Mouse (Mus musculus) mouse embryonic stem cell (cell line): ENCODE data around the gene B4gat1.
"Not testable (repeated sequence)": the region's sequence is repeated elsewhere in the genome, so short reads cannot be mapped to it uniquely, and the experiment has no call there.

Source experiments
- in situ Hi-C, 2 experiments: fragments of 300-500 bp; cut with MboI; formaldehyde crosslinking; loops; 1 replicate in 1 of 2; 3 replicates in 1 of 2; pipeline ENCODE4 v1.14.3; 2019 to 2020; ENCODE audit warnings: low sequenced_read_pairs in 2 of 2, low pct_unique_long_range_greater_than_20kb in 1 of 2, mixed read lengths in 1 of 2; ENCODE audit not compliant: unreplicated experiment in 1 of 2

The B4gat1 gene

GRCm38 (mm10) chr19:5038709-5039156, at the start of gene B4gat1, which contains the start of gene AC124502.3:
TSS of gene B4gat1 (plus strand) at chr19:5038826.
TSS of gene AC124502.3 (plus strand) at chr19:5038891.
- in situ Hi-C loops = no loop called here

GRCm38 (mm10) chr19:4989013-4989412, 49.6 kb upstream of the B4gat1 start:
- in situ Hi-C loops = loop anchor here in 1 of 2 experiments (25.0 kb wide), 2 partner anchors 352 to 502 kb away; partner anchors contain the start of genes 2010003K11Rik, Rce1 and Syt12

GRCm38 (mm10) chr19:4989434-4990255, 49.0 kb upstream of the B4gat1 start:
- in situ Hi-C loops = loop anchor here in 1 of 2 experiments (25.0 kb wide), 2 partner anchors 352 to 502 kb away; partner anchors contain the start of genes 2010003K11Rik, Rce1 and Syt12

GRCm38 (mm10) chr19:4990256-4990625, 48.4 kb upstream of the B4gat1 start, which contains the start of gene Npas4:
TSS of gene Npas4 (minus strand) at chr19:4990316.
- in situ Hi-C loops = loop anchor here in 1 of 2 experiments (25.0 kb wide), 2 partner anchors 353 to 503 kb away; partner anchors contain the start of genes 2010003K11Rik, Rce1 and Syt12

- in situ Hi-C loops = loop anchor here in 1 of 2 experiments (25.0 kb wide), 2 partner anchors 353 to 503 kb away; partner anchors contain the start of genes 2010003K11Rik, Rce1 and Syt12
Measured at GRCm38 (mm10) chr19:4990716-4991115, 47.9 kb upstream of the B4gat1 start.

- in situ Hi-C loops = loop anchor here in 1 of 2 experiments (25.0 kb wide), 2 partner anchors 355 to 505 kb away; partner anchors contain the start of genes 2010003K11Rik, Rce1 and Syt12
Measured at GRCm38 (mm10) chr19:4992371-4992770, 46.3 kb upstream of the B4gat1 start.

GRCm38 (mm10) chr19:4992904-4993303, 45.7 kb upstream of the B4gat1 start:
- in situ Hi-C loops = loop anchor here in 1 of 2 experiments (25.0 kb wide), 2 partner anchors 356 to 506 kb away; partner anchors contain the start of genes 2010003K11Rik, Rce1 and Syt12

GRCm38 (mm10) chr19:4994043-4994442, 44.6 kb upstream of the B4gat1 start:
- in situ Hi-C loops = loop anchor here in 1 of 2 experiments (25.0 kb wide), 2 partner anchors 357 to 507 kb away; partner anchors contain the start of genes 2010003K11Rik, Rce1 and Syt12

- in situ Hi-C loops = loop anchor here in 1 of 2 experiments (25.0 kb wide), 2 partner anchors 362 to 512 kb away; partner anchors contain the start of genes 2010003K11Rik, Rce1 and Syt12
Measured at GRCm38 (mm10) chr19:4999445-5000140, 39.0 kb upstream of the B4gat1 start.

GRCm38 (mm10) chr19:5001666-5002406, 36.8 kb upstream of the B4gat1 start:
- in situ Hi-C loops = no loop called here

- in situ Hi-C loops = not testable (repeated sequence)
Measured at GRCm38 (mm10) chr19:5003644-5004043, 35.0 kb upstream of the B4gat1 start.

GRCm38 (mm10) chr19:5004925-5005324, 33.7 kb upstream of the B4gat1 start:
- in situ Hi-C loops = no loop called here

GRCm38 (mm10) chr19:5013138-5013537, 25.5 kb upstream of the B4gat1 start:
- in situ Hi-C loops = no loop called here

- in situ Hi-C loops = no loop called here
Measured at GRCm38 (mm10) chr19:5014961-5015398, 23.6 kb upstream of the B4gat1 start.

- in situ Hi-C loops = no loop called here
Measured at GRCm38 (mm10) chr19:5016221-5016742, 22.3 kb upstream of the B4gat1 start.

GRCm38 (mm10) chr19:5016782-5017181, 21.8 kb upstream of the B4gat1 start:
- in situ Hi-C loops = no loop called here

- in situ Hi-C loops = no loop called here
Measured at GRCm38 (mm10) chr19:5017611-5018010, 21.0 kb upstream of the B4gat1 start.

- in situ Hi-C loops = no loop called here
Measured at GRCm38 (mm10) chr19:5018191-5018590, 20.4 kb upstream of the B4gat1 start.
